Mouse (Mus musculus) lung, embryonic 14.5 days (tissue): ENCODE measurements around the gene Zfp704. TPM values are rescaled to one million over a fixed set of nuclear protein-coding genes. Genes with fewer than 3 reads are reported as not detected.

Experiments
- ATAC-seq: fragments of 200-750 bp; cut with Nextera tagmentation; 2 replicates; pipeline ENCODE4 v1.8.0; 2017; ENCODE audit warnings: mild to moderate bottlenecking, moderate TSS enrichment, moderate library complexity; ENCODE audit not compliant: insufficient read depth
- DNase-seq: peaks from one replicate; pipeline ENCODE4 v3.0.0-alpha.2; 2015
- H3K27ac ChIP-seq: fragments of 300-500 bp; sonication (generic); 2 replicates; pipeline ENCODE4 v1.5.1; 2014; ENCODE audit warnings: low read depth, mild to moderate bottlenecking, moderate library complexity
- H3K27me3 ChIP-seq: fragments of 300-500 bp; sonication (generic); 2 replicates; pipeline ENCODE4 v1.6.1; 2014; ENCODE audit warnings: low read length, control low read depth; ENCODE audit not compliant: insufficient read depth
- H3K36me3 ChIP-seq: fragments of 300-500 bp; sonication (generic); 2 replicates; pipeline ENCODE4 v1.6.1; 2014; ENCODE audit warnings: control low read depth; ENCODE audit not compliant: insufficient read depth
- H3K4me1 ChIP-seq: fragments of 300-500 bp; sonication (generic); 2 replicates; pipeline ENCODE4 v1.6.1; 2014; ENCODE audit warnings: antibody characterized with exemption, control low read depth; ENCODE audit not compliant: insufficient read depth
- H3K4me2 ChIP-seq: fragments of 300-500 bp; sonication (generic); 2 replicates; pipeline ENCODE4 v1.6.1; 2014; ENCODE audit warnings: mild to moderate bottlenecking
- H3K4me3 ChIP-seq: fragments of 300-500 bp; sonication (generic); 2 replicates; pipeline ENCODE4 v1.5.1; 2014; ENCODE audit warnings: low read depth, low read length
- H3K9ac ChIP-seq: fragments of 300-500 bp; sonication (generic); 2 replicates; pipeline ENCODE4 v1.6.1; 2014
- H3K9me3 ChIP-seq: fragments of 300-500 bp; sonication (generic); 2 replicates; pipeline ENCODE4 v1.6.1; 2016; ENCODE audit warnings: low read depth, low read length, control low read depth
- CTCF ChIP-seq: IDR thresholded peaks from 2 replicates; pipeline ENCODE4 v1.5.1; 2016; ENCODE audit warnings: antibody characterized with exemption, low read depth
- WGBS: fragments of 180-500 bp; shearing (Covaris S2); extraction: QIAGEN DNeasy Blood & Tissue Kit; methylation state at CpG from one replicate; pipeline ENCODE4 v1.1.7; 2014; 5-methylcytosine and 5-hydroxymethylcytosine counted together
- polyA plus RNA-seq: library from polyadenylated mRNA; unstranded; fragments of >200 nt; fragmentation: Nextera tagmentation; extraction: Ambion mirVana; gene quantifications from 2 replicates; pipeline ENCODE4 v1.2.1, GENCODE M21; 2014

Gene Zfp704
- polyA plus RNA-seq, 1 experiment from 2014 or later: 13.7 TPM

GRCm38 (mm10) chr3:9530097-9530780 lies 79.6 kb downstream of the Zfp704 start:
- DNase-seq: no peak

GRCm38 (mm10) chr3:9524429-9524828 lies 85.5 kb downstream of the Zfp704 start:
- DNase-seq: no peak
- TF ChIP-seq CTCF: no peak
- ATAC-seq: no peak

More at GRCm38 (mm10) chr3:9530097-9530780, 79.6 kb downstream of the Zfp704 start:
- no peak overlapping the region for H3K27ac ChIP-seq
- H3K9me3 ChIP-seq: no peaks in the 10 kb centered on the region
- WGBS: 67% methylated on average over 9 of the region's 9 CpGs
- no peak for TF ChIP-seq CTCF
- no peaks in the 10 kb centered on the region for H3K27me3 ChIP-seq
- no peak overlapping the region for H3K4me2 ChIP-seq
- no peak overlapping the region for H3K9ac ChIP-seq
- no peak for ATAC-seq
- no peak overlapping the region for H3K4me3 ChIP-seq
- H3K36me3 ChIP-seq: no peaks in the 10 kb centered on the region
- H3K4me1 ChIP-seq: no peaks in the 10 kb centered on the region

GRCm38 (mm10) chr3:9523081-9523932 lies 86.6 kb downstream of the Zfp704 start:
- peak; percentile 77 for DNase-seq
- Histone ChIP-seq H3K9me3 (no peaks in the 10 kb centered on the region), H3K27me3 (no peaks in the 10 kb centered on the region), H3K27ac (peak overlapping the region; percentile 39), H3K9ac (no peak overlapping the region), H3K4me1 (peaks cover 36% of the 10 kb centered on the region), H3K36me3 (no peaks in the 10 kb centered on the region), H3K4me2 (no peak overlapping the region), H3K4me3 (no peak overlapping the region)
- no peak for TF ChIP-seq CTCF
- 44% methylated on average over 18 of the region's 18 CpGs for WGBS
- ATAC-seq: peak; percentile 29; the same call in 1 of the 2 replicates

More at GRCm38 (mm10) chr3:9524429-9524828, 85.5 kb downstream of the Zfp704 start:
- 60% methylated on average over 5 of the region's 5 CpGs for whole genome bisulfite sequencing
- Histone ChIP-seq H3K27ac (no peak overlapping the region), H3K27me3 (no peaks in the 10 kb centered on the region), H3K36me3 (no peaks in the 10 kb centered on the region), H3K9me3 (no peaks in the 10 kb centered on the region), H3K9ac (no peak overlapping the region), H3K4me3 (no peak overlapping the region), H3K4me1 (peaks cover 31% of the 10 kb centered on the region), H3K4me2 (no peak overlapping the region)

GRCm38 (mm10) chr3:9522009-9522408 lies 87.9 kb downstream of the Zfp704 start:
- DNase-seq: no peak
- H3K27ac ChIP-seq: no peak overlapping the region
- TF ChIP-seq CTCF: no peak
- no peak overlapping the region for H3K4me2 ChIP-seq
- peaks cover 36% of the 10 kb centered on the region for H3K4me1 ChIP-seq
- no peaks in the 10 kb centered on the region for H3K27me3 ChIP-seq
- no peaks in the 10 kb centered on the region for H3K36me3 ChIP-seq
- no peak overlapping the region for H3K9ac ChIP-seq
- no peak for ATAC-seq
- no peak overlapping the region for H3K4me3 ChIP-seq
- no peaks in the 10 kb centered on the region for H3K9me3 ChIP-seq
- 53% methylated on average over 6 of the region's 6 CpGs for WGBS

- no peaks in the 10 kb centered on the region for H3K27me3 ChIP-seq
- no peak overlapping the region for H3K4me3 ChIP-seq
- DNase-seq: no peak
- H3K27ac ChIP-seq: peak overlapping the region; percentile 94
- H3K4me2 ChIP-seq: peak overlapping the region; percentile 42
- 20% methylated on average over 7 of the region's 7 CpGs for WGBS
- no peaks in the 10 kb centered on the region for H3K36me3 ChIP-seq
- H3K4me1 ChIP-seq: peaks cover 39% of the 10 kb centered on the region
- no peak; the same call in 1 of the 2 replicates for TF ChIP-seq CTCF
- no peaks in the 10 kb centered on the region for H3K9me3 ChIP-seq
- no peak overlapping the region for H3K9ac ChIP-seq
- no peak for ATAC-seq
Observed at GRCm38 (mm10) chr3:9520728-9521054, 89.2 kb downstream of the Zfp704 start.

- Histone ChIP-seq H3K36me3 (no peaks in the 10 kb centered on the region), H3K27me3 (no peaks in the 10 kb centered on the region), H3K9ac (peak overlapping the region; percentile 37), H3K27ac (peak overlapping the region; percentile 94), H3K9me3 (no peaks in the 10 kb centered on the region), H3K4me2 (peak overlapping the region; percentile 42), H3K4me3 (no peak overlapping the region), H3K4me1 (peaks cover 39% of the 10 kb centered on the region)
- WGBS: 10% methylated on average over 17 of the region's 17 CpGs
- peak; percentile 42 for TF ChIP-seq CTCF
- DNase-seq (peak; percentile 94), ATAC-seq (peak; percentile 96)
Observed at GRCm38 (mm10) chr3:9520051-9520727, 89.7 kb downstream of the Zfp704 start.
